Mouse (Mus musculus) thymus, postnatal 14 days (tissue): ENCODE results near the gene Nckap5.
"Not testable (repeated sequence)": the region's sequence is repeated elsewhere in the genome, so short reads cannot be mapped to it uniquely, and the experiment has no call there.

Experiments
- DNase-seq: peaks from one replicate; pipeline ENCODE4 v3.0.0; 2021

Gene Nckap5

DNA sequence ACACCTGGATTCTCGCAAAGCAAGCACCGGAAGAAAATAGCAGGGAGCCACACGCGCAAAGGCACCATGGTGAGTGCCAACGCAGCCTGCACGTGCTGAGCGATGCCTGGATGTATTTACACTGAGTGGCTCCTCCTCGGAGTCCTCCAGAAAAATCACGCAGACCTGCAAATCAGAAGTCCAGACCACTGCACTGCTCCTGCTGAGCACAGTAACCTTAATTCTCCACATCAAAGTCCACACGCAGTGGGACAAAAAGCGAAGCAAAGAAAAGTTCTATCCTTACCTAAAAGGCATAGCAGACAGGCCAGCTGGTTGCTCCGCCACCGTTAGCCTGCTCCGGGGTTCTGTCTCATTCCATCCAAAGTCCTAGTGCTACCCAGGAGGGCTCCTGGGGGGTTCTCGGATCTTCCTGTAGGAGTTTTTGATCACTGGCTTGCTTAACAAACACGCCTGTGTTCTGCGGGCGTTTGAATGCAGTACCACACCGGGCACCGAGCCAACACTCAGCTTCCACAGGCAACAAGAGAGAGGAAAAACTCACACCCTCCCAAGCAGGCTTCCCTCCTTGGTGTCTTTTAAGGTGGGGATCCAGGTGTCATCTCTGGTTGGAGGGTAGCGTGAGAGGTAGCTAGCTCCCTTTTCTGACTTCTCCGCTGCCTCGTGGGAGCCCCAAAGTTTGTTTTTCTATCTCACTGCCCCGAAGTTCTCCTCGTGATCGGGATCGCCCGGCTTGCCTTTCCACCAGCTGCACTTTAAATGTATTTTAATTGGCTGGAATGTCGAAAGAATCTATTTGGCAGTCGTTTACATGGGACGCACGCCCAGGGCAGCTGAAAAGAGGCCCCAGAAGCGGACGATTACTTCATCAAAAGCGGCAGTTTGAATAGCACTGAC is at the start of gene Nckap5:
Gene Nckap5, minus strand, starts transcription at position 769 of the 897 bp plus-strand sequence.
- DNase-seq: peak; percentile 28

DNA sequence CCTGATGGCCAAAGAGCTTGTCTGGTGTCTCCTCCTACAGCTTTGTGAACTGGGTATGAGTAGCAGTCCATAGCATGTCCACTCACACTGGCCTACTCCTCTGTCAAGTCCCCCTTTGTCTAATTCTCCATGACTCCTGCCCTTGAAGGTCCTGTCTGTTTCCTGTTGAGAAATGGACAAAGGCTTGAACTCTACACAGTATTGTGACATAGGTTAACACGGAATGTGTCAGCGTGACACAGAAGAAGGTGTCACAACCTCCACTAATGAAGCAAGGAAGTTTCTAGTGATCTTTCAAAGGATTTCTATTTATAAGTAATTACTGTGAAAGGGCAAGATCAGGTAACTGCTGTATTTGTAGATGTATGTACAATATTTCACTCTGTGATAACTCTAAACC is 46.9 kb upstream of the Nckap5 start:
- DNase-seq: no peak

DNA sequence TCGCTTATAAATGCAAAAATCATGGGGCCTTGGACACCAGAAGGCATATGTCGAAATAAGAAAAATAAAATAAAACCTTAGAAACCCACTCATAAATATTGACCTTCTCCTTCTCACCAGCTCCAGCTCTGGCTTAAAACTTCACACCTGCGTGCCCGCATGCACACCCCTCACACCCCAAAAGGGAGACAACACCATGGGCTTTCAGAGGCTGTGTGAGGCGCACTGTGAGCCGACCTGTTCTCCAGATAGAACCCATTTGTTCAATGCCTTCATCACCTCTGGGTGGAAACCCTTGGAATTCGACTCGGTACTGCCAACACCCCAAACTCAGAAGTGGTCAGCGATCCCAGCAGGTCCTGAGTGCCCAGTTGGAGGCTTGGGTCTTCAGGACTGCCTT is 37.8 kb upstream of the Nckap5 start:
- no peak for DNase-seq

DNA sequence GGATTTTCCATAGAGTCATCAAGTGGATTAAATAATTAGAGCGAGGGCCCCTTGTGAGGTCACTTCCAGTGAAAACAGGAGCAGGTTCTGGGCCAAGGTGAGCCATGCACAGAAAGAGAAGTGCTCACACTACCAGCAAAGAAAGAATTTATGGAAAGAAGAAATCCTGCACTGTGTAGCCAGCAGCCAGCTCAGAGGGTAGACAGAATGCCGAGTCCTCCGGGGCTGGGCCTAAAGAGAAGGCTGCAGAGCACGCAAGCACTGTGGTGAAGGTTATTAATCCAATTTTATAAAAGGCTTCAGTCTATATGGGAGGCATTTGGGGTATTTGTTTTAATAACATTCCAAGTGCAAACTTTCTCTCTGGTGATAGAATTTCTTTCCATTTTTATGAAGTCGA is 37.3 kb upstream of the Nckap5 start:
- no peak for DNase-seq

DNA sequence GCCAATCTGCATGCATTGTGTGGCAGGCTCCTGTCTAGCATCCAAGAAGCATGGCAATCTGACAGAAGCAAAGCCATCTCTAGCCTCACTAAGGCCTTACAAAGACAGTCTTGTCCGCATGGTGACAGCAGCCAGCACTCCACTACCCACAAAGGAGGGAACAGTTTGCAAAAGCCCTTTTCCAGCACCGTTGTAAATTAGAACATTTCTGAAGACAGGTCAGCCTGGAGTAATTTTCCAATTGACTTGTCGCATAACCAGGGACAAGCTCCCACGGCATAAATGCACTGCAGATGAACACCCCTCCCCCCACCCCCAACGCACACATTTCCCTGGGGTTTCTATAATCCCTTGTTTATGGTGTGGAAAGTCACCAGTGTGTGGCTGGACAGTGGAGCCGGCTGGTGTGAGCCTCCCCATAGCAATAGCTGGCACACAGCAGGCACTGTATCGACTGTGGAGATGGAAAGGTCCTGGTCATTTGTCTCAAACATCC is 35.0 kb upstream of the Nckap5 start:
- no peak for DNase-seq

DNA sequence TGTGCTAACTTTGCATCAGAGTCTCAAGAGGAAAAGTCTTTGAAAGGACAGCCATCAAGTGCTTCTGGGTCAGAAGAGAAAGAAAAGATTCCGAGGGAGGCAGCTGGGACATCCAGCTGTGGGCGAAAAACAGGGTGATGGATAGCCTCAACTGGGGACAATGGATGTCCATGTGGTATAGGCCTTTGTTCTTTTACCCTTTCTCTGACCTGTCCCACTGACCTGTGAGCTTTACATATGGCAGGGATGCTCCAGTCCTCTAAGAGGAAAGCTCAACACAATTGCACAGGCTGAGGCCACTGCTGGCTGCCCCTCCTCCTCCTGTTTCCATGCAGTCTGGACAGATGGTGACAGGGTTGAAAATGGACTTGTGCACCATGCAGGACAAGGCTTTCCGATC is 31.2 kb upstream of the Nckap5 start:
- DNase-seq: no peak

DNA sequence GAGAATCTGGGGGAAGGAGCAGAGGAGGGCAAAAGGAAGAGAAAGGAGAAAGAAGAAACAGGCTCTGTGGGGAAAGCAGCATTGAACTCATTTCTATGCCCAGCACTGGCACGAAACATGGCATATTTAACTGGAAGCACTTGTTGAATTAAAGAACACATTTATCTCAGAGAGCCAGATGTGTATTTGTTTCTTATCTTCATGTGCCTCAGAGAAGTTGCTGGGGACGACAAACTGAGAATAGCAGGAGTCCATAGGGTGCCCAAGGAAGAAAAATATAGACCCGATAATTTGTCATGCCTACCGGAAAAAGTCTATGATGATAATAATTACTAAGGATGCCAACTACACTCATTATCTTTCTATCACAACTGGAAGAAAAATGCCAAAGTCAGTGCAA is 29.9 kb upstream of the Nckap5 start:
- no peak for DNase-seq

DNA sequence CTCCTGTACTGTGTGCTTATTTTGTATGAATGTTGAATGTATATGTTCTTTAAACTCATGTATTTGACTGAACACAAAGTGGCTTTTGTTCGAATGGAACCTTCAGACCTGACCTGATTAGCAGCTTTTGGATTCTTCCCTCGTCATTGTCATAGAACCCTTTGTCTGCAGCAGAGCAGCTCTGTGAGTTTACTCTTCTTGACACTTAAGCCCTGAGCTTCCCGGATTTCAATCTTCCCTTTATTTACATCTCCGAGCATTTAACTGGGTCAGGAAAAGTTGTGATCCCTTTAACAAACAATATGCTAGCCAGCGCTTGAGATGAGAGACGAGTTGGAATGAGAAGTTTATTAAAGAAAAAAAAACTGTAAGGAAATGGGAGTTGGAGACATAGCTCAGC is 18.9 kb upstream of the Nckap5 start:
- DNase-seq: no peak

DNA sequence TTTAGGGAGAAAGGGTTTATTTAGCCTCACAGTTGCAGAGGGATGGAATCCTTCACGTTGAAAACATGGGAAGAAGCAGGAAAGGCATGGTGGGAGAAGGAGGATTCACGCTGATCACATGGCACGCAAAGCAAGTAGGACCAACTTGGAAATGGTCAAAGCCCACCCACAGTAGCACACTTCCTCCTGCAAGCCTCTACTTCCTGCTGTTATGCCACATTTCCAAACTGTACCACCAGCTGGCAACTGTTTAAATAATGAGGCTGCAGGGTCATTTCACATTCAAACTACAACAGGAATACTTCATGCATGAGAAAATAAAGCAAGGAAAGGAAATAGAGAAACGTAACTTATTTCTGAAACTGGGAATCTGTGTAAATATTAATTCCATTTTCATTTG is 15.7 kb upstream of the Nckap5 start:
- DNase-seq: no peak

DNA sequence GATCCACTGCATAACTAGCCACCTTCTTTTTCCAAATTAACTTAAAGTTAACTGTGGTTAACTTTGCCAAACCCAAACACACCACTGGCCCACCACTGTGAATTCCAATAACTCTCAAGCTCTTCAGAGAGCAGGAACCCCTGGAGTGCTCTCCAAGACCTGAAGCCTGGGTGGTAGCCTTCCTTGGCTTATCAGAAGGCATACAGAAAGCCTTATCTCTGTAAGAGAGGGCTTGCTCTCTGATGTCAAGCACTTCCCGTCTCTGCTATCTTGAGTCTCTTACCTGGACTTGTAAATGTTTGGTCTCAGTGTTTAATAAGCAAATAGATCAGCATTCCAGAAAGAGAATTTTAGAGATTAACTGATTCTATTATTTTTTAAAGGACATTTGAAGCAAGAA is 2.3 kb upstream of the Nckap5 start:
- no peak for DNase-seq

DNA sequence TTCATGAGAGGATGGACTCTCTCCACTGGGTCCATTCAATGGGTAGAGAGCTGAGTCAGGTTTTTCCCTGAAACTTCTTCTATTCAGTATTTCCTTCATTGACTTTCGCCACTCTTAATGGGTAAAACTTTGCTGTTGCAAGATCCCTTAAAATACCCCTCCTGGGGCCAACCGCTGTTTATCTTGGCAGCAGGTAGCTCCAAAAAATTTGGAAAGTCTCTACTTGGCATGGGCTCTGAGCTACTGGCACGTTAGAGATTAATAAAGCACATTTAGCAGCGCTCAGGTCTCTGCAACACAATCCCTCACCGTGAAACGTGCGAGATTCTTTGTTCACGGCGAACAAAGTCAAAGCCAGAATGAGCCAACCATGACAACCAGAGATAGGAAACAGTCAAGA is 1.6 kb downstream of the Nckap5 start:
- no peak for DNase-seq

DNA sequence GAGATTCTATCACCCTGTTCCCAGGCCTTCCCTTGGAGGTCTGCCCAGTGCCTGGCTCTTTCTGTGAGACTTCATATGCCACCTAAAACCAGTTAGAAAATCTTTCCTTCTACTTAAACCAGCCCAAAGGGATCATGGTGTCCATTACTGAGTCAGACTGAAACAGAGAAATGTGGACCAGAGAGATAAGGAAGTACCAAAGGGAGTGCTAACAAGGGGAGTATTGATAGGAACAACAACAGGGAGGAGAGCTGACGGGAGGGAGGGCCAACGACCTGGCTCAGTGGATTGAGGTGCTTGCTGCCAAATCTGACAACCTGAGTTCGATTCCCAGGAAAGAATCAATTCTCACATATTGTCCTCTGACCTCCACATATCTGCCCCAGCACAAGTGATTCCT is 5.8 kb downstream of the Nckap5 start:
- no peak for DNase-seq

DNA sequence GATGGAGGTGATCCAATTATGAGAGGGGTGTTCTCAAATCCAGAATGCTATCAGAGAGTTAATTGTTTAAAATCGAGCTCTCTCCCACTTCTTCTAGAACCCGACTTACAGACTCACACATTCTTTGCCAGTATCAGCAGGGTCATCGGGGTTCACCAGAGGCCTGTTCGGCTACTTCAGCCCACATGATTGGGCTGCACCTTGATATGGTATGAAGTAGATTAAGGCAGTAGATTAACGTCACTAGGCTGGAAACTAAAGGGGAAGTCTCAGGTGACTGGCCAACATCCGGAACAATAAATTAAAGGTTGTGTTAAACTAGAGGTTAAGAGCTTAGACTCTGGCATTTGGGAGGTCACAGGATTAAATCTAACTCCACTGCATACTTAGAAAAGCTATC is 8.4 kb downstream of the Nckap5 start:
- no peak for DNase-seq

DNA sequence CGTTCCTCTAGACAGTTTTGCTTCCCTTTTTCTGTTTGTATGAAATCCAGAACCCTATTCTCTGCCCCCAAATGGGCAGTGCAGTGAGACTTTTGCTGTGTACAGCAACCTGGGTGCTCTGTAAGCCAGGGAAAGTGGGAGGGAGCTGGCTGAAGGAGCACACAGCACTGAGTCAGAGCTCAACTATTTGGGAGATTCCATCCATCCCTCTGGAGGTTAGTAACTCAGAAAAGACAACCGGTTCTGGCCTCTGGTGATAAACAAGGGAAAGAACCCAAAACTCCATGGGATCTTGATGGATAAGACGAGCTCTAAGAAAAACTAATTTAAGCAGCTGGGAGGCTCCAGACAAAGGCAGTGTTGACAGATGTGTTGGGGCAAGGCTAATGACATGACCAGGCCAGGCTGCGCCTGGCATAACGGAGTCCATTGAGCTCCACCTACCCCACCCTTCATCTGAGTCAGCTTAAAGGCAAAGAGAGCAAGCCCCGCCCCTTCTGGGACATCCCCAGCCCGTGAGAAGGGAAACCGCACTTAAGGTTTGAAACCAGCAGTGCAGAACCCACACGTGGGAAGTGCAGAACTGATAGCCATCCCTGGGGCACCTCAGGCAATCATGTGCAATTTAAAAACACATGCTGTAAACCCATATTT is 13.1 kb downstream of the Nckap5 start:
- DNase-seq: peak; percentile 67

DNA sequence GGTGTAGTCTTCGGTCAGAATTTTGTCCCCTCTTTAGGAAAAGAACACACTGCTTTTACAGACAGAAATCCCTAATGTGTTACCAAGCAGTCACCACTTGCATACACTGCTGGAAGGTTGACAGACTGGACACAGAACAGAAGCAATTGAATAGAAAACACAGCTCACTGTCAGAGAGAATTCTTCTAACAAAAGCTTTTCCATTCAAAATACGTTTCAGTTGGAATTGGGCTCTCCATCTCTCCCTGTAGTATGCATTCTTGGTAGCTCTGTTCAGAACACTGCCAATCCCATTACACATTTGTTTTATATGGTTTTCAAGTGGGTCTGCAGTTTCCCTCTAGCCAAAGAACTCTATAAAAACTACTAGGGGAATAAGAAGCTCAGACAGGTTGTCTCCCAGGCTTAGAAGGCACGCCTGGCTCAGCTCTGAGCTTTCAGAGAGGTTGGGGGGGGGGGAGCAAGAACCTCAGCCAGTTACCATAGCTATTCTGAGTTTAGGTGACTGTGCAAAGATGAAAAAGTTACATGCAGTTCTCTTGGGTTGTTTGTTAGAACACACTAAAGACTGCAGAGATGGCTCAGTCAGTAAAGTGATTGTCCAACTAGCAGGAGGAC is 23.5 kb downstream of the Nckap5 start:
- DNase-seq: no peak

DNA sequence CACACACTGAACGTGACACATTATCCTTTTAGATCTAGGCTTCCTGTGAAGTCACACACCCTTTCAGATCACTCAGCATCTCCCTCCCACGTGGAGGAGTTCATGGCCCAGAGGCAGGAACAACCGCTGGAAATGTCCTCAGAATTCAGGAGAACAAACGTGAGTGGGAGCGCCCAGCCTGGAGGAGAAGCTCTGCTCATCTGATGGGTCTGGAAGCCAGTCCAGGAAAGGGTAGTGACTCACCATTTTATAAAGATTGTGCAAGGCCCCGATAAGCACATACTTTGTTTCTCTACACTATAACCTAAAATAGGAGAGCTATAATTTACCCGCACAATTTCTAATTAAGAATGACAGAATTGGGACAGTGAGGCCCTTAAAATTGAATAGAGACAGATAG is 24.1 kb downstream of the Nckap5 start:
- DNase-seq: no peak

DNA sequence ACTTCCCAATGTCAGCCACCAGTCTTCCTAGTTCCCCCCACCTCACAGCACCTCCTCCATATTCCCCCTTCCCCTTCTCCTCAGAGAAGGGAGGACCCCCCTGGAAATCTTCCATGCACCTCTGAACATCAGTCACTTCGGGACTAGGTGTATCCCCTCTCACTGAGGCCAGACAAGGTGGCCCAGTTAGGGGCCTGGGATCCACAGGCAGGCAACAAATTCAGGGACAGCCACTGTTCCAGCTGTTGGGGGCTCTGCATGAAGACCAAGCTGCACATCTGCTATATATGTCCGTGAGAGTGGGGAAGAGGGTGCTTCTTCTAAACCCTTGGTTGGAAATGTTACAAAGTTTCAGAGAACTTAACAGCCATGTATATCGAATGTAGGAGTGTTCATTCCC is 28.2 kb downstream of the Nckap5 start:
- no peak for DNase-seq

DNA sequence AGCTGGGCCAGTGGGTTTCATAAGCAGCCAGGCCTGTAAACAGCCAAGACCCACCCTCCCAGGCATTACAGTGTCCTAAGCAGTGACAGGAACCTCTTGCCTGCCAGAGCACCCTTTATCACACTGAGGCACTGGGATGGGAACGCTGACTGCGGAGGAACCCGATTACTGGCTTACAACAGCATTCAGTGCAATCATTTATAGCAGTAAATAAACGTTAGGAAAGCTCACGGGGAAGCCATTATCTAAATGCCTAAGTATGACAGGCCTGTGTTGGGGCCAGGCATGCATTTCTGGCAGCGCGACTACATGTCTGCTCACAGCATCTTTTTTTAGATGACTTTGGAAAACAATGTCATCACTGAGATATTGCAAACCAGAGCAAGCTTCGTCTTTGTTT is 28.9 kb downstream of the Nckap5 start:
- no peak for DNase-seq

DNA sequence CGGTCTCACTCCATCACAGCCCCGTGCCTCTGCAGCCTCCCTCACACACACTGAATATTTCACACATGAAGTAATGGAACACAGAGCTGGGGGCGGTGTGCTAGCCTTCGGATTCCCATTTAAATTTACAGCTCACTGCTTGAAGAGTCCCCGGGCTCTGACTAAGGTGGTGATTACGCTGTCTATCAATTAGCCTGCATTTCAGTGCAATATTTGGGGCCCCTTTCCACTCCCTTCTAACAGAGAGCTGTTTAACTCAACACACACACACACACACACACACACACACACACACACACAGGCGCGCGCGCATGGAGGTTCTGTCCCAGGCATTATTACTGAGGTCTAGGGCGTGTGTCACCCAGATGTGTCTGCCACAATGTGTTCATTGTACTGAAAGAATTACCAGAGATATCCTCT is 31.2 kb downstream of the Nckap5 start:
- DNase-seq: no peak

DNA sequence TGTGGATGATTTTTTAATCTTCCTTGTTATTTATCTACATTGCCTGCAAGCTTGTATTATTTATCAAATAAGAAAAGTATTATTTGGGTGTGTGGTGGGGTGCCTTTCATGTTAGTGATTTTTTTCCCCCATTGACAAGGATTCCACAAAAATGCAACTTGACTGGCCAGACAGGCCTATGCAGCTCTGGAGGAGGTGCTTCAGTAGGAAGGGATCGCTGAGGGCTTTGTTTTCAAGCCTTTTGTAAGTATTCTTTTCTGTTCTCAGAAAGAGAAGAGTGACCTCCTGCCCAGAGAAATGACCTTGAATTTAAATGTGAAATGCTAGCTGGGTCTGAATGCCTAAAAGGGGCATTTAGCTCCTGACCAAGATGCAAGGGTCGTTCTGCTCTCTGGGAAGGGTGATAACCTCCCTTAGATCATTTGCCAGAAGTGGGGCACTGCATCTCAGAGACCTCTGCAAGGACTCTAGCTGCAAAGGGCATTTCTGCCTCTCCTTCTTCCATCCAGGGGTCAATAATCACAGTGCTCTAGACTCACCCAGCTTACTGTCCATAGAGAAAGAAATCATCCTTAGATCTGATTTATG is 50.2 kb downstream of the Nckap5 start:
- not testable (repeated sequence) for DNase-seq

DNA sequence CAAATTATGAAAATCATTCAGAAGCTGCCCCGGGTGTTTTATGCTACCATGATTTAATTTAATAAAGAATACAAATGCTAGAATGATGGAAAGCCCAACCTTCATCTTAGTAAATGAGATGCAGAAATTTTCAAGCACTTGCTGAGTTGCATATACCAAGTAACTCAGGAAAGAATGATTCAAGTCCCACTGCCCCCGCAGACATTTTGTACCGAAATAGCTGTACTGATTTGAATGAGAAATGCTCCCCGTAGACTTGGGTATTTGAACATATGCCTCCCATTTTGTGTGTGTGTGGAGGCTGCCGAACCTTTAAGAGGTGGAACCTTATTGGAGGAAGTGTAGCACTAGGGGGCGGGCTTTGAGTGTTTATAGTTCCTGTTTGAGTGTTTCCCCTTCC is 56.7 kb downstream of the Nckap5 start:
- DNase-seq: not testable (repeated sequence)

DNA sequence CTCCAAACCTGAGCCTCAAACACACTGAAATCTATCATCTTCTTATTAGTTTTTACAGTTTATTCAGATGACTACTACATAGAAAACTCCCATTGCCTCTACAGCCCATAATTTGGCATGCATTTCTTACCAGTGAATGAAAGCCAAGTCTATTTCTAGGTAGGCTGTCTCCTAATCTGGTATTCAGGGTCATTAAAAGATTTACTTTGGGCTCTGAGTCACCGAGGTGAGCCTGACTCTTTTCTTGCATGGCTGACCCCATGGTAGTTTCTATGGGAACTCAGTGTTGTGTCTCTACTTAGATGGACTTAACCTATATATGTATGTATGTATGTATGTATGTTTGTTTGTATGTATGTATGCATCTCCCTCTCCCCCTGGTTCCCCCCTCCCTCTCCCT is 63.6 kb downstream of the Nckap5 start:
- no peak for DNase-seq

DNA sequence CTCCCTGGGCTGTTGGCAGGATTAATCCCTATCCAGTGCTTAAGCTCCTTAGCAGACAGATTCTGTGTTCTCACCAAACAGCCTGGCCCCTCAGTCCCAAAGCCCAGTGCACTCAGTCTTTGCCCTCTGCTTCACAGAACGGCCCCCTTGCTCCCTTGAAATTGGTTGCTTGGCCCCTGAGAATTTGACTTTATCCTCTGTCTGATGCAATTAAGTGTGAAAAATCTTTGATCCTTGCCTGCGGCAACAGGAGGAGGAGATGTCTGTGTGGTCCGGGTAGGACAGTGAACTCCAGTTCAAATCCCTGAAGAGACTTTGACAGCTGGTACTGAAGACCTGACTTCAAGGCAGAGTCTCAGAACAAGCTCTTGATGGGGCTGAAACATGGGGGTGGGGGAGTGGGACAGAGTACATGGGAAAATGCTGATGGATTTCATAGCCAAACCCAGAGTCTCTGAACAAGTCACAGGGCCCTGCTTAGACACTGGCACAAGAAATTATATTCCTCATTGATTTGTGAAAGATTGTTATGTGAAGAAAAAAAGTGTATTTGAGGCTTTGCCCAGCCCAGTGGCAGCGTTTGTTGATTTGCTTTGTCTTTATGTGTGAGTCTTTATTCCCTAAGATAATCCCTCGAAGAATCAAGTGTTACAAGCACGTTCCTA is 65.0 kb downstream of the Nckap5 start:
- no peak for DNase-seq
